Mouse (Mus musculus): ENCODE data around the gene Cbx1.

DNA sequence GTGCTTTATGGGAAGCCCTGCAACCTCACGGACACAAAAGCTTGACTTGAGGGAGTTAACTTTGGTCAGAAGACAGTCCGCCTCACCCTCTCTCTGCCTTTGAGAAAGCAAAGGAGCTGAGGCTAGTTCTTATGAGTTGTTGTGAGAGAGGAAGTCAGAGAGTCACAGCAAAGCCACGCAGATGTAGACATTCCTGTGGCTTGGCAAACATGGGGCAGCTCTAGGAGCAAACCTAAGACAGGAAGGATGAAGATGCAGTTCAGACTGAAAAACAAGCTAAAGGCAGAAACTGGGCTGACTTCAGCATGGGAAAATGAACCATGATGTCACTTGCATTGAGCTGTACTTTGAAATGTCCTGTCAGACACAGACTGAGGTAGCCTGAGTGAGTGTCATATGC lies 41.4 kb upstream of the Cbx1 start:
- no peak for TF ChIP-seq ZNF384 (IDR thresholded peaks at IDR 0.05; ENCODE audit: low read depth, low read length)
- TF ChIP-seq CHD2 (IDR thresholded peaks at IDR 0.05; ENCODE audit: low read depth, low read length): no peak
- no peak for TF ChIP-seq HCFC1 (IDR thresholded peaks at IDR 0.05; ENCODE audit: borderline replicate concordance, insufficient read depth, low read length)
- TF ChIP-seq MAFK (IDR thresholded peaks at IDR 0.05; ENCODE audit: insufficient read depth, low read depth, low read length): no peak

Measured in ES-E14 (cell line).